Mouse (Mus musculus): Measurements from ENCODE around the gene Lrrc4.

Lrrc4 gene

DNA sequence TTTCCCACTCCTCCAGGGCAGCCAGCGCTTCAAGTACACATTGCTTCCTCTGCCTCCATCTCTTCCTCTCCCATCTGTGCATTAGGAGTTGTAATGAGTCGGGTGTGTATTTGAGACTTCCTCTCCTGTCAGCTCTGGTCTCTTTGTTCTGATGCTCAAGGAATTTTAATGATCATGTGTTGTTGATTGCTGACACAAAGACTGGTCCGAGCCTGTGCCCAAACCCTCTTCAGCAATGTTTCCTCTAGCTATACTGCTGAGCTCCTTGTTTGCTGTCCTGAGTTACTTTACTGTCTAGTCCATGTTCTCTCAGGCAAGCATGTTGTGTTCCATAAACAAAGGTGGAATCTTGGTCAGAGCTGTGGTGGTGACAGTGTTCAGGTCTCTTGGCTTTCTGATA lies 102.3 kb downstream of the Lrrc4 start:
- DNase-seq (ENCODE audit: low spot score), result no peak

GRCm38 (mm10) chr6:28724776-28725175 lies 106.8 kb downstream of the Lrrc4 start:
- DNase-seq (ENCODE audit: low spot score), result no peak

DNA sequence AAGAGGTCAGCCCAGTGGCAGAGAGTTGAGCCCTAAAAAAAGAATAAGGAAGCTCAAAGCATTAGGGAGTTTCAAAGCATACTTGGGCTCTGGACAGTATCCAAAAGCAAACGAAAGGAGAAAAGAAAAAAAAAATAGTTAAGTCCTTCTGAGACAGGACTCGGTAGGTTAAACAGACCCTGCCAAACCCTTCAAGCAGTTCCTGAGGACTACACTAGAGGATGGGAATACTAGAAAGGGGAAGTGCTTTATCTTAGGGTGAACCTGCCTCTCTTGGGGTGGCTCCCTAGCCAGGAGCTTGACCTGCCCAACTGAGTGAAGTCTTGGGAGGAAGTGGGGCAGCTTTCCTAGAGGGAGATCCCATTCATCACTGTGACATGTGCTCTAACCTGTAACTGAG lies 108.5 kb downstream of the Lrrc4 start:
- DNase-seq (ENCODE audit: low spot score), result no peak

DNA sequence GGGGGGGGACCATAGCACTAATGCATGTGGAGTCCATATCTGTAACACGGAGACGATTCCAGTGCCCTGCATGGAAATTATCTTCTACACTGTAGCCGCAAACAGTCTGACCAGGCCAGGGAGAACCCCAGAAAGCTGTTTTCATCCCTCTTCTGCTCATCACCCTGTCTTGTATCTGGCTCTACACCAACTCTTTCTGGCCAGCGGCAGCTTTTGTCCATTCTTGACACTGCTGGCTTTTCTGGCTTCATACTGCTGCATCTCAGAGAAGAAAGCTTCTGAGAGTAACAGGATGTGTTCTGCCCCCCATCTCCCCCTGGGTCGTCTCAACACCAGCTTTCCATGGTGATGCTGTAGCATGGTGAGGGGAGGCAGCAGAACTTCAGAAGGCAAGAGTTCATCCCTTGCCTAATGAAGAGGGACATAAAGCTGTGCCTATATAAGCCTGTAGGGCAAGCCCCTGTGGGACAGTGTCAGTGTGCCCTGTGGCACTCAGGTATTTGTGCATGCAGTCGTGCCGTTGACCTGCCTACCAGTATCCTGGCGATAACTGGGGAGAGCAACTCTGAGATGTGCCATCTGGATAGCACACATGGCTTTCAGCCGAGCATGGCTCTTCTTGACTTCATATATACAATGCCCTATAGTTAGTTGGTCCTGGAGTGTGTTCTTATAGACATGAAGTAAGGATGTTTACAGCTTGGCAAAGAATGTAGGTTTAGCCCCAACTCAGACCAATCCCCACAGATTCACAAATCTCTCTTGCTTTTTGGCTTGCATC lies 111.0 kb downstream of the Lrrc4 start:
- DNase-seq (ENCODE audit: low spot score), result no peak

- no peak for DNase-seq (ENCODE audit: low spot score)
Measured at GRCm38 (mm10) chr6:28717845-28718237, 113.7 kb downstream of the Lrrc4 start.

GRCm38 (mm10) chr6:28717203-28717844 lies 114.2 kb downstream of the Lrrc4 start:
- no peak for DNase-seq (ENCODE audit: low spot score)

DNA sequence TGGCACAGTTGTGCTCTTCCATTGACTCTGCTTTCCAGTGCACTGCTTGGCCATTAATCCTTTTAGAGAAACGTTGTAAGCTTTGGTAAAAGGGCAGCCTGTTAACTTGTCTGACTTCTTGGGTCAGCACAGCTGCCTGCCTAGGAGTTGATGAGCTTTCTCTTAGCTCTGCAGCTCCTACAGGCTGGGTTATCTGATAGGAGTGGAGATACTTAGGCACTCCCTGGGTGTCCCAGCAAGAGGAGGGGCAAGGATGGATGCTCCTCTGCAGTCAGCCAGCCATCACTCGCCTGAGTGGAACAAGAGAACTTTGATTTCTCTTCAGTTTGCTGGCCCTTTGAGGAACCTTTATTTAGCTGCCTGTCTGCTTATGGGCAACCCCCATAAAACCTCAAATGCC lies 121.5 kb downstream of the Lrrc4 start:
- no peak for DNase-seq (ENCODE audit: low spot score)

GRCm38 (mm10) chr6:28706976-28707592 lies 124.5 kb downstream of the Lrrc4 start:
- DNase-seq (ENCODE audit: low spot score), result no peak

DNA sequence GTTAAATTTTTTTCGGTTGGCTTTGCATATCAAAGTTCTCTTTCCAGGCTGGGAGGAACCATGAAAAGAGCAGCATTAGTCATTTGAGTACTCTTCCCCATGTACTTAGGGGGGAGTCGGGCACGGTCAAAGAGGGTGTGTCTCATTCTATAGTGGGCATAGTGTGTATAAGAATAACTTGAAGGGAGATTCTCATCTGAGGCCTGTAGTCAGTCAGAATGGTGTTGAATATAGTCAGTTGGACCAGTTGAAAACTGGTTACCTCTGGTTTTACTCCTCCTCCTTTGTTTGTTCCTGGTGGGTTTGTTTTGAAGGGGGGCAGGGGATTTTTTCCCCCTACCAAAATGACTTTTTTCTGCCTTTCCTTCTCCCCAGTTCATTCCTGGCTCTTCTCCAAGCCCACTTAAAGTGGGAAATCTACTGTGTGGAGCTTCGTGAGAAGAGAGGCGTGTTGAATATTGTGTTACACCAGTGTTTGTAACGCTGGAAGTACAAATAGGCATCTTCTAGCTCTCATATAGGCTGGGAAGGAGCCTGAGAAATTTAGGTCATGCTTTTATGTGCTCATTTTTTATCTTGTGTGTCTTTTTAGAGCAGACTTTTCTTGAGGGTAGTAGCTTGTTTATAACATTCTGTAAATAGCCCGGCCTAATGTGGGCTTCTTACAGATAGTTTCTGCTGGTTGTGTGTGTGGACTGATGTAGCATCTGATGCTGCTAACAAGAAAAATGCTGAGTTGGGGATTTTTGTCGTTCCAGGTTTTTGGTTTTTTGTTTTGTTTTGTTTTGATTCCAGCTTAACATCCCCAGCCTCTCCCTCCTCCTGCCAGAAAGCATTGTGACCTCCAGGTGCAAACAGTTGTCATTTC lies 125.2 kb downstream of the Lrrc4 start:
- no peak for DNase-seq (ENCODE audit: low spot score)

- no peak for DNase-seq (ENCODE audit: low spot score)
Measured at GRCm38 (mm10) chr6:28705384-28706107, 126.0 kb downstream of the Lrrc4 start.

DNA sequence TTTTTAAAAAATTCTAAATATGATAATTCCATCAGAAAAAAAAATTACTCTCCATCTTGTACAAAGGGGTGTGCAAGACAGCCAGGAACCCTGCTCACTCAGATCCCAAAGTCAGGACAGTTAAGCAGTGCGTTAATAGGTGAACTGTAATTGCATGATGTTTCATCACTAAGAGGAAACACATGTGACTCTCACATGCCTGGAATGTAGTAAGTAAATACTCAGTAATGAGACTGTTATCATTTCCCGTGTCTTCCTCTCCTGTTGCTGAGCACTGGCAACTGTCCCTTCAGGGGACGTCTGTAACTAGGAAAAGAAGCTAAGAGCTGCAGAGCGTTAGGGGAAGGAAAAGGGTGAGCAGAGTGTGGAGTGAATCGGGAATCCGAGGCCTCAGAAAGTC lies 126.9 kb downstream of the Lrrc4 start:
- no peak for DNase-seq (ENCODE audit: low spot score)

- DNase-seq (ENCODE audit: low spot score), result no peak
Measured at GRCm38 (mm10) chr6:28697214-28697613, 134.3 kb downstream of the Lrrc4 start.

DNA sequence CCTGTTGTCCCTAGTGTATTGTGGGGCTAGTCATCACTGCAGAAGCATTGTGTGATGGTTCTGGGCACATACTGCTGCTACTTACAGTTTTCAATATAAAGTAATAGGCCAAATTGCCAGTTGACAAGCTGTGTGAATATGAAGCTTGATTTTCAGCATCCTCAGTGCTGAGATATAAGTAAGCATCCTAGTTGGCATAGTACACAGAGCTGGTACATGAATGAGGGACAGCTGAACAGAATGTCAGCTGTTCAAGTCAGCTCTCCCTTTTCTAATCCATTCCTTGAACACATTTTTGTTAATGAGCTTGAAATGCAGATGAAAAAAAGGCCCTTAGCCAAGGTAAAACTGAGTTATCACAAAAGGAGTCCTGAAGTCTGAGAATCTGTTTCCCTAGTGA lies 138.9 kb downstream of the Lrrc4 start:
- no peak for DNase-seq (ENCODE audit: low spot score)

DNA sequence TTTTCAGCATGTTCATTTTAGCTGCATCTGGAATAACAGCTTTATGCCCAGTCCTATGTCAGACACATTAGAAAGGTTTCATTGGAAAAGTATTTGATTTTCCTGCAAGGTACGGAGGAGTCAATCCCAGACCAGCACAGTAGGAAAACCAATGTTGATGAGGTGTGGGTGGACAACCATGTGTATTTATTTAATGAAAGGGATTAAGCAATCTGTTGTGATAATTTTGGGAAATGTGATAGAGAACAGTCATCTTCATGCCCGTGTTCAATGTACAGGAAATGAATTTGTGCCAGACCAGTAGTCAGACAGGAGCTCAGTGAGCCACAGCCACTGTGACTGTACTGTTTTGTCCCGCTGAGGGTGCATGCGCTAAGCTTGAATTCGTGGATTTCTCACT lies 143.8 kb downstream of the Lrrc4 start:
- no peak for DNase-seq (ENCODE audit: low spot score)

GRCm38 (mm10) chr6:28685745-28686144 lies 145.8 kb downstream of the Lrrc4 start:
- DNase-seq (ENCODE audit: low spot score), result no peak

DNA sequence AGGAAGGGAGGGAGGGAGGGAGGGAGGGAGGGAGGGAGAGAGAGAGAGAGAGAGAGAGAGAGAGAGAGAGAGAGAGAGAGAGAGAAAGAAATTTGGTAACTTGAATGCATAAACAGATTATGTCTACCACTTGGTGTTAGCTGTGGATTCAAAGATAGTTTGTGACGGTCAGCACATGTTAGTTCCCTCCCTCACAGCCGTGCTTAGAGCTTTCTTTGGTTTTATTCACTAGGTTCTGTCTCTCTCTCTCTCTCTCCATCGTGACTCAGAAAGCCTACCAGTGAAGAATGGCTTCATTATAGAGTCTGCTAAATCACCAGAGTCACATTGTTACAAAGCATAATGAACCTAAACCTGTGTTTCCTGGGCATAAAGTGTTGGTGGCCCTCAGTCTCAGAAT lies 146.5 kb downstream of the Lrrc4 start:
- DNase-seq (ENCODE audit: low spot score), result no peak

DNA sequence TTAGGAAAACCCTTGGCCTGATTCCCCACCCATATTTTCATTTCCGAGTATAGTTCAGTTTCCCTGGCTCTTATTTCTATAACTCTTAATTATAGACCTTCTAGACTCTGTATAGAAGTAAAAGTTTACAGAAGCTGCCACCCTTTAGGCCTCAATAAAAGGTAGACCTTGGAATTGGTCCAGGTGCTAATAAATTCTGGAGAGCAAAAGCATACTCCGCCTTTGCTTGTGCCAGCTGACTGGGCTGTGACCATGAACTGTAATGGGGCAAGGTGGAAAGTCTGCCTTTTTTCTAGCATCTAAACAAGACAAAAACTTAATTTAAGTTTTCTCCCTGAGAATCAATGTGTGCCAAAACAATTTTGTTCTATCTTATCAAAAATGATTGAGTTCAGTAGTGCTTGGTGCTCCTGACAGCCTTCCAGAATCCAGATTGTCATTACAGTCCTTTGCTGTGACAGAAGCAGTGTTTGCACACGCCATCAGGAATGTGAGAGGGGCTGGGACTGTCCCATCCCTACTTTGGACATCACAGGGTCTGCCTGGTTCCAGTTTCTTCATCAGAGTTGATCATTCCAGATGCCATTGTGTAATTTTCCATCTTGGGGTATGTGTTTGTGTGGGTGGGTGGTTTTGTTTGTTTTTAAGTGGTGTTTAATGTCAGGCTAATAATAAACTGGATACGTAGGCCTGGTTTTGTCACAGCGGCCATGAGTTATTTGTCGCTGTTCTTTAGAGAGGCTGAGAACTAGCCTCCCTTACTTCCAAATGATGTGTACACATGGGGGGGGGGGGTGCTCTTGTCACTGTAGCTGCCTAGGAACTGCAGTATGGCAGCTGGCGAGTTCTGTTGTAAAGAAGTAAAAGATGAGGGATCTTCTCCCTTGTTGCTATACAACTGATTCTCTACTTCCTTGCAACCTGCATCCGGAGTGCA lies 149.8 kb downstream of the Lrrc4 start:
- no peak for DNase-seq (ENCODE audit: low spot score)

DNA sequence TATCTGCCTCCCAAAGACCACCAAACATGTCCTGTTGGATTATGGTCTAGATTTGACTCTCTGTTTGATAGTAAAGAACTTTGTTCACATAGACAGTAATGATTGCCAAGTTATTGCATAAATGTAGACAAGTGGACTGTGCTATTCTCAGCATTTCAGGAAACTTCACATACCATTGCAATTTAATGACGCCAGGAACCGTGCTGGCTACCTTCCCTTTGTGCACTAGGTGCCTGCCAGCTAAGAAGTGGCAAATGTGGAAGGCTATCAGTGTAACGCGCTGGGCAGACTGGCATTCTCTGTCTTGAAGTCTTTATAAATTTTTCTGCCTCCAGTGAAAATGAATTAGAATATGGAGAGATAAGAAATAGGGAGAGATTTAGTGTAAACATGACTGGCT lies 151.0 kb downstream of the Lrrc4 start:
- DNase-seq (ENCODE audit: low spot score), result no peak

DNA sequence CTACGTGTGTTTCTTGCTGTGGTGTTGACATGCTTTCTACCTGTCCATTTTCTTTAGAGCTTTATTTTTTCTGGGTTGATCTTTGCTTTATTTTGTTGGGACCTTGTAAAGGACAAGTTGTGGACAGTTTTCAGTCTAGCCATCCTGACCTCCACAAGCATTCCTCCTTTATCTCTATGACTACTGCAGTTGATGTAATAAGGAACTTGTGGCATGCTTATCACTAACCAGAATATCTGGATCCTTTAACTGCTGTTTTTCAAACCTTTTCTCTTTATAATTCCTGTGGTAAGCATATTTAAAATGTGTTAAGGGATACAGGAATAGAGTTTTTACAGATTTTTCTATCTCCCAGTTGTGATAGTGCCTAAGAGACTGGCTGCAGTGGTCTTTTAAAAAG lies 152.7 kb downstream of the Lrrc4 start:
- DNase-seq (ENCODE audit: low spot score), result no peak

GRCm38 (mm10) chr6:28674686-28675085 lies 156.9 kb downstream of the Lrrc4 start:
- DNase-seq (ENCODE audit: low spot score), result no peak

- no peak for DNase-seq (ENCODE audit: low spot score)
Measured at GRCm38 (mm10) chr6:28672388-28672787, 159.2 kb downstream of the Lrrc4 start.
